Mouse (Mus musculus) CD8-positive naive resting alpha-beta T cell, adult 2 months (primary cell): ENCODE results near the gene Dcdc2c.

Source experiments
- DNase-seq, 2 experiments: peaks; one replicate each; pipeline ENCODE4 v3.0.0; 2022; ENCODE audit warnings: low read depth in 2 of 2, low spot score in 2 of 2

Dcdc2c gene

GRCm38 (mm10) chr12:28552299-28552698 lies at the start of gene Dcdc2c:
TSS of gene Dcdc2c (minus strand) at chr12:28552399.
- no peak for DNase-seq

DNA sequence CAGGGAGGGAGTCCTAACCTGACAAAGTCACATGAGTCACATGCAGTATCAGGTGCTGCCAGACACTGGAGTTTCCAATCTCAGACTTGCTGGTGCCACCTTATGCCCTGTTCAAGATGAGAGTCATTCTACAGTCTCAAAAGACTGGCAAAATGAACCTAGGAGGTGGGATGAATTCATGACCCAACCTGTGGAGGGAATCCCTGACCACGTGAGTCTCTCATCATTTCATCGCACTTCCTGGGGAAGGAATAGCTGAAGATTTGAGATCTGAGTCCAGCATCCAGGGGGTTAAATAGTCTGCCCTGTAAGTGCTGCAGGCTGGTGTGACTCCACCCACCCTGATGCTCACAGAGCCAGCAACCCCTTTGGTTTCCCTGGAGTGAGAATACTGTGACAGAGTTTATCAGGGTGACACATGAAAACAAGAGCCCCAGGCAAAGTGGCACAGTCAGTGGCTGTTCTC lies 46.4 kb upstream of the Dcdc2c start:
- no peak for DNase-seq

DNA sequence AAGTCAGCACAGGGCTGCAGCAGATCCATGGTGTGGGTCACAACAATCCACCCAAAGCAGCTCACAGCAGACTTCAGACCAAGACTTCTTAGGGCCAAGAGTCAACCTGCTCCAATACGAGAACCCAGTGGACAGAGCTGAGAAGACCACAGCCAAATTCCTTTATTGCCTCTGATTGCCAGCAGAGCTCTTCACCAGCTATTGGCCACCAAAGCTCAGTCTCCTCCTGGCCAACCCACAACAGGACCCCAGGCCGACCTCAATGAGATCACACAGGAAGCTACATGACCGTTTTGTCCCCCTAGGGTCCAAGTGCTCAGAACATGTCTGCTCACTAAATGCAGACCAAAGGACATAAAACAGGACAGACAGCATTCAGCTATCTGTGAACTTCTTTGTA lies 45.9 kb upstream of the Dcdc2c start:
- no peak for DNase-seq

DNA sequence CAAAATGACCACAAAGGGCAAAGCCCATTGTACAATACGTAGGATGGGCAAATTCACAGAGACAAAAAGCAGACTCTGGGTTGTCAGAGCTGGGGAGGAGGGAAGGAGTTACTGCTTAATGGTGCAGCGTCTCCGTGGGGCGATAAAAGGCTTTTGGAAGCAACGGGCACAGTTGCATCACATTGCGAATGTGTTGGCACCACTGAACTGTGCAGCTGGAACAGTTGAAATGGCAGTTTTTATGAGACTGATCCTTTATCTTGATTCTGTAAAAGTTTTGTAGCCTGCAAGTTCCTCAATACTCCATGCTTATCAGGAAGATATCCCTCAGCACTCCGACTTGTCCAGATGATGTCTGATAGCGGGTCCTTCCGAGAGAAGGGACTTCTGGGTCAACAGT lies 45.5 kb upstream of the Dcdc2c start:
- DNase-seq: no peak

DNA sequence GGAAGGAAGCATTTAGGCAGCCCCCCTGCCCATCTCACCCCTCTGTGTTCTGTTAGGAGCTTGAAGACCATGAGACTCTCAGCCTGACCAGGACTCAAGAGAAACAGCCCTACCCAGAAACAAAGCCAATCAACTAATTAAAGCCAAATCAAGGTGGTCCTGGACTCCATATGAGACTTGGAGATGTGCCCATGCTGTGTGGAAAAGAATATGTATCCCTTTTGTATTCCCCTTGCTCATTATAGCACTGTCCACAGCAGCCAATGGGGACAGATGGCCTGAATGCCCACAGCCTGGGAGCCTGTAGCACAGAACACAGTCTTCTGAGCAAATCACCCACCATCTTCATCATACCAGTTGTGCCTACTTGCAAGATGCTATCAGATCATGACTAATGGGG lies 44.7 kb upstream of the Dcdc2c start:
- DNase-seq: no peak

DNA sequence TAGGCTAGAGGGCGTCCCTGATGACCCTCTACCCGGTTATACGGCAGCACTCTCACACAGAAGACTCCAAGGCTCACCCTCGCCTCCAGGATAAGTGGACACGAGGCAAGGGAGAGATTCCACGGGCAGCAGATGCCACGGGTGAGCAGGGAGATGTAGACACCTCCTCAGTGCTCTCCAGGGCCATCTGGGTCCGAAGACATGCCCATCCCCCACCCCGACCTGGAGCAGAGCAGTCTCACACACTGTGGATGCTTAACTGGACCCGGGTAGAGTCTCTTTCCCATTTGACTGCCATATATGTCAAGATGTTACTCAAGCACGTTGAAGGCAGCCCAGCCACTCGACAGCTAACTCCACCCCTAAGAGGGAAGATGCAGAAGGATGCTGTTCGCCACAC lies 38.2 kb upstream of the Dcdc2c start:
- DNase-seq: no peak

- peak; percentile 54 to 57 for DNase-seq
Observed at GRCm38 (mm10) chr12:28589090-28589868, 37.1 kb upstream of the Dcdc2c start.

DNA sequence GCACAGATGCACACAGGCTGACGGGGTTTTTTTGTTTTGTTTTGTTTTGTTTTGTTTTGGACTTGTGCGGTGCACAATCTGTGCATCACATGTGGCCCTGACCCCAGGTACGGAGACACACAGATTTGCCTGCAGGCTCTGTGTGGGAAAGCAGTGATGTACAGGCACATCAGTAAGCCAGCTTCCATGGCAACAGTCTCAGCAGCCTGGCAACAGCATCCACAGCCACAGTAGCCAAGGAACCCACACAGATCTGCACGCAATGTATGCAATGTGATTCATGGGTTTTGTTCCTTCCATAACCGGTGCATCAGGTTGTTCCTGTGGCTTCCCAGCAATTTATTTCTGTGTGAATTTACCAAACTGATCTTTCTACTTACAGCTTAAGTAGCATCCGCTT lies 35.8 kb upstream of the Dcdc2c start:
- DNase-seq: no peak

DNA sequence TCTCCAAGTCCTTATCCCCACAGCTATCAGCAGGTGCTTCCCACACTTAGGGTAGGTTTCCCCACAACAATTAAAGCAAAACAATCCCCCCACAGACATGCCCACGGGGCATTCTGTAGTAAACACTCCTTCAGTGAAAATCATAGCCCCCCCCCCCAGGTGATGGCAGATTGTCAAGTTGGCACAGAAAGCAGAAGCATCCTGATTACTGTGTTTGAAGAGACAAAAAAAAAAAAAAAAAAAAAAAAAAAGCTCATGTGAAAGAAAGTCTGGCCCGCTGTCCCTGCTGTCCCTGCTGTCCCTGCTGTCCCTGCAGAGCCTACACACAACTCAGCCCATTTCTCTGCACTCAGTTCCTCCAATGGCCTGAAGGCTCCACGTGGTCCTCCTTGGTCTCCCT lies 31.8 kb upstream of the Dcdc2c start:
- no peak for DNase-seq

DNA sequence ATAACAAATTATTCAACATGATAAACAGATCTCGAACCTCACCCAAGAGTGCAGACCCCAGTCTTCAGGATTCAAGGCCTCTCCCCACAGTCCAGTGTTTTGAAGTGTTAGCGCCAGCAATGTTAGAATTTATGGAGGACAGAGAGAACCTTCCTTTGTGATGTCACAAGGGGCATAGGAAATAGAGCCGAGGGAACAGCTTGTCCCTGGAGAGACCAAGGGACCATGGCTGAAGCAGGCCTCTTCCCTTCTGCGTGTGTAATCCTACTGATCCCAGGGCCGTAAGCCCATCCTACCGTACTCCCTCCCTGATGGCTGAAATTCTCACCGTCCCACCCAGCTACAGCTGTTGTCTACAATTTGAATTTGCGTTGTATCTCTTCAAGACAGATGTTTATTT lies 30.2 kb upstream of the Dcdc2c start, which contains the start of gene Allc:
Allc (minus strand) TSS at position 101 of the 400 bp plus-strand sequence.
- DNase-seq: no peak

GRCm38 (mm10) chr12:28579132-28579531 lies 26.9 kb upstream of the Dcdc2c start:
- DNase-seq: no peak

- DNase-seq: no peak
Observed at GRCm38 (mm10) chr12:28578147-28578546, 25.9 kb upstream of the Dcdc2c start.

GRCm38 (mm10) chr12:28575366-28576070 lies 23.3 kb upstream of the Dcdc2c start:
- no peak for DNase-seq

- no peak for DNase-seq
Observed at GRCm38 (mm10) chr12:28572241-28572640, 20.0 kb upstream of the Dcdc2c start.

GRCm38 (mm10) chr12:28551775-28552174 lies 424 bp downstream of the Dcdc2c start:
- DNase-seq: no peak

DNA sequence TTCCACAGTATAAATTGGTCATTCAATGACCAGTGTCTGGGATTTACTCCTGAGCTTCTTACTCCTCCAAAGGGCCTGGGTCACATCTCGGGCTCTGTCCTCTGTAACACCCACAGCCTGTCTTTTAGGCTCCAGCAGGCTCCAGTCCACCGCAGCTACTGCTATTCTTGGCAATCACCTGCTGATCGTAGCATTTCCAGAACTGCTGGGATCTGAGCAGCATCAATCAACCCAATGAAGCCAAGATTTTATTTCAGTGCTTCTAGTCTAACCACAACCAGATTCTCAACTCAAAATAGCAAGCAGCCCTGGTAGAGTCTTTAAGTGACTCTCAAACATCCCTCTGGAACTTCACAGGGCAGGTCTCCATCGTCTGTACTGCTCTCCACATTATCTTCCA lies 3.3 kb downstream of the Dcdc2c start:
- no peak for DNase-seq

DNA sequence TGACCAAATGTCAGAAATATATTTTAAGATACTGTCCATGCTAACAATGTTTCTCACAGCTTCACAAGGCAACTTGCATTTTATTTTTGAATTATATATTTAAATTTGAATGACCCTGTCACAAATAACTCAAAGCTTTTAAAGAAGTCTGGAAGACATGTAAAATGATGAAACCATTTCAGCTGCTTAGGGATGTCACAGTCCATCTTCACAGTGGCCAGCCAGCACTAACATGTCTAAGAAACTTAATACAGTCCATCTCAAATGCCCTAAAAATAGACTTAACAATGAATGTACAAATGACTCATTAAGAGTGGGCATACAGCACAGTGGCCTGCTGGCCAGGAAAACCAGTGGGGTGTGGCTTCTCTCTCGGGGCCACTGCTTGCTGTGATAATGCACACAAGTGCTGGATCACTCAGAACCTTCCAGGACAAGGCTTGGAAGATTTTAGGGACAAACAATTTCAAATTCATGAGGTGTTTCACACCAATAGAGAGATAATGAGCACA lies 37.9 kb downstream of the Dcdc2c start:
- DNase-seq: no peak

GRCm38 (mm10) chr12:28509699-28510280 lies 42.4 kb downstream of the Dcdc2c start:
- no peak for DNase-seq

GRCm38 (mm10) chr12:28494289-28494688 lies 57.9 kb downstream of the Dcdc2c start:
- no peak for DNase-seq

DNA sequence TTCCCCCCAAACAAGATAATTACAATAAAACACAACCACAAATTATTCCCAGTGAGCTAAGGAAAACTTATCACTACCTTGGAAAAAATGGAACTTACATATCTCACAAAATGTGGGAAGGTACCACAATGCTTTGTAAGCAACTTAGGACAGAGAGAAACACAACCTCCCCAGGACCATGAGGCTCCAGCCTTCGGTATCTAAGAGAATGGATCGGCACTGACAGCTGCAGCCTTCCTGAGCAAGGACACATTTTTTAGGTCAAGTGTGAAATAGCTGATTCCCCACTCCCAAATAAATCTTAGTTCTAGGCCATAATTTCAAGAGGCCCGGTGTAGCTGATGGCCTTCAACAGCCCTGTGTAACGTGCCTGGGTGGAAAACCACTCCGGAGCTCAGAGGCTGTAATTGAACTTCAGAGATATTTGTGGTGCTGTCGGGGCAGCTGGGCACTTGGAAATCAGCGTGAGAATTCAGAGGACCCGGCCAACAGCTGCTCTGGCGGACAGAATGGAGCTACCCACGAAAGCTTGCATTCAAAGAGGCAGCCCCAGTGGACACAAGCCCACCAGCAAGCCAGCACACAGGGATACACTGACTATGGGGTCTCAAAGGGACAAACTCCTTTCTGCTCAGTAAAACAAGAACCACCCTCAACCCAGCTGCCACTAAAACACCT lies 69.6 kb downstream of the Dcdc2c start:
- DNase-seq: no peak

DNA sequence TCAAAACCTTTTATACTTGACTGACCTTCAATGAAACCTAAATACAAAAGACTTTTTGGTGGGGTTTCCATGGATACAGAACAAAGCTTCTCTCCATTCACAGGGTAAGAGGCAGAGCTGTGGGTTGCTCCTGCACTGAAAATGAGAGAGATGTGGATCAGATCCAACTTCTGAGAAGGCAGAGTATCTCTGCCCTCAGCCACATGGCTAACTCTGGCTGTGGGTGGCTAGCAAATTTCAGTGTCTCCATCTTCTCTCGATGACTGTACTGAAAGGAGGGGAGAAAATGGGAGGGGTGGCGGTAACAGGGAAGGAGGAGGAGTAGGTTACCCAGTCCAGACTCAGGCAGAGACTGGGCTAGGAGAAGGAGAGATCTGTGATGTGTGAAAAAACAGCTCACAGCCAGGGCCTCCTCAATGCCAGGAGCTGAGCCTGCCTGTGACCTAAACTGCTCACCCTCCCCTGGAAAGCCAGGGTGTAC lies 91.2 kb downstream of the Dcdc2c start:
- no peak for DNase-seq
